Mouse (Mus musculus): ENCODE data around the gene Vmn1r50.
"Not testable (repeated sequence)": the region's sequence is repeated elsewhere in the genome, so short reads cannot be mapped to it uniquely, and the experiment has no call there.

Vmn1r50 gene

DNA sequence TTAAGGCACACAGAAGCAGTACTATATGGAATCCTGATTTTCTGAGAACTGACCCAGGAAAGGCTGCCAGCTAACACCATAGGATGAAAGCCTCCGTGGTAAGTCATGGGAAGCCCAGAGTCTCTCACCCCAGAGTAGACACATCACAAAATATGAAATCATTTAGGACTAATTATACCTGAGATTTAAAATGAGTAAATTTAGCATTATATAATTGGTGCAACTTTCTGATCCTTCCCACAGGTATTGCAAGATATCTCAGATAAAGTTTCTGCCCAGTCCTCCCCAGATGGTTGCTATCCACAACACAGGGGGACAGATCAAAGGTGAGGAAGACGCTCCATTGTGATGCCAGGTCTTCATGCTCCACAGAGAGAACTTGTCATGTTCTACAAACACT lies at the start of gene Vmn1r50:
Vmn1r50 (plus strand) TSS at position 301 of the 400 bp plus-strand sequence.
- in situ Hi-C loops (cut with MboI) = no loop called here

DNA sequence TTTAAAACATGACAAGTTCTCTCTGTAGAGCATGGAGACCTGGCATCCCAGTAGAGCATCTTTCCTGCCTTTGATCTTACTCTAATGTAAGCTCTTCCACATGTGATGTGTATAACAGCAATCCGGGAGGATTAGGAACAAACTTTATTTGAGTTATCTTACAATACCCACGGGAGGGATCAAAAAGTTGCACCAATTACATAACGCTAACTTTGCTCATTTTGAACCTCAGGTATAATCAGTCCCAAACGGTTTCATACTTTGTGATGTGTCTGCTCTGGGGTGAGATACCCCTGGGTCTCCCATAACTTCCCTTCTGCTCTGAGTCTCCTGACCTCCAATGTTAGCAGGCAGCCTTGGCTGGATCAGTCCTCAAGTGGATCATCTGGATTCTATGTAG lies 22.8 kb upstream of the Vmn1r50 start, which contains the start of gene Vmn1r49:
Vmn1r49 (minus strand) TSS at position 101 of the 400 bp plus-strand sequence.
- in situ Hi-C loops (cut with MboI) = no loop called here

DNA sequence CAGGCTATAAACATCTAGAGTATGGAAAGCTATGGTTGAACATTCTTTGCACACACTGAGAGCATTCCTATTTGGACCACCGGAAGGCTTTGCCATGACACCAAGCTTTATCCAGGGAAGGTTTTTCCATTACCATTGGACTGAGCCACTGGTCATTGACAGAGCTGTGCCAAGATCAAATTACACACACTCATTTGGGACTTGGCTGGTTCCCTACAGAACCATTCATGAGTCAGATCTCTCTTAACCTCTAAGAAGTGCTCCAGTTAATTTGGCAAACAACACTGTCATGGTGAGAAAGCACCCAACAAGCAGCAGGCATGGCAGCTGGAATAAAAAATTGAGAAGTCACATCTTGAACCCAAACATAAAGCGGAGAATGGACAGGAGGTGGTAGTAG lies 664 bp upstream of the Vmn1r50 start:
- in situ Hi-C loops (cut with MboI) = no loop called here

DNA sequence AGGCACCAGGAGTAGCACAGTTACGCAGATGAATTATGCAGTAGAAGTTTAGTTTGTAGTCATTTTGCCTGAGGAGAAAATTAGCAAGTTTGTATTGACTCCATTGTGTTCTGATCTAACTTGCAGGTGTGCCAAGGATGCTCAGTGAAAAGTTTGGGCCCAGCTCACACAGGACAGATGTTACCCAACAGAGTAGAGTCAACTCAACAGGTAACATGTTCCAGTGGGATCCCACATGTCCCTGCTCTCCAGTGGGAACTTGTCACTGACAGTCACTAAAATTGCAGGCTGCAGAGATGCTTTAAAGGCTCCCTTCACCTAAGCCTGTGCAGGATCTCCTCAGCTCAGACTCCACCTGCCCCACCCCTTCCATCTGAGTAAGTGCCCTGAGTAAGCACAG lies 21.1 kb downstream of the Vmn1r50 start, which contains the start of gene Vmn1r51:
Vmn1r51 (plus strand) TSS at position 301 of the 400 bp plus-strand sequence.
- in situ Hi-C loops (cut with MboI) = not testable (repeated sequence)

Measured in mature B cell (primary cell).